Mouse (Mus musculus) G1E (cell line): ENCODE measurements at regions not wholly inside any gene's neighbourhood (a gene's known extent, or its start where the extent isn't known, plus 50 kb on each side); places are given as distances from the start of the nearest gene placed in this dataset.

Experiments used
- CTCF ChIP-seq: IDR thresholded peaks from 2 replicates; pipeline ENCODE4 v1.5.1; 2012; ENCODE audit warnings: low read depth, low read length, inconsistent platforms, mixed read lengths
- GATA1 ChIP-seq: IDR thresholded peaks from 2 replicates; pipeline ENCODE4 v1.6.1; 2012; ENCODE audit warnings: borderline replicate concordance, low read length, inconsistent platforms, mixed read lengths
- TAL1 ChIP-seq: conservative IDR thresholded peaks from 2 replicates; pipeline ENCODE4 v1.6.1; 2012; ENCODE audit warnings: low read depth, low read length, inconsistent platforms, mixed read lengths

DNA sequence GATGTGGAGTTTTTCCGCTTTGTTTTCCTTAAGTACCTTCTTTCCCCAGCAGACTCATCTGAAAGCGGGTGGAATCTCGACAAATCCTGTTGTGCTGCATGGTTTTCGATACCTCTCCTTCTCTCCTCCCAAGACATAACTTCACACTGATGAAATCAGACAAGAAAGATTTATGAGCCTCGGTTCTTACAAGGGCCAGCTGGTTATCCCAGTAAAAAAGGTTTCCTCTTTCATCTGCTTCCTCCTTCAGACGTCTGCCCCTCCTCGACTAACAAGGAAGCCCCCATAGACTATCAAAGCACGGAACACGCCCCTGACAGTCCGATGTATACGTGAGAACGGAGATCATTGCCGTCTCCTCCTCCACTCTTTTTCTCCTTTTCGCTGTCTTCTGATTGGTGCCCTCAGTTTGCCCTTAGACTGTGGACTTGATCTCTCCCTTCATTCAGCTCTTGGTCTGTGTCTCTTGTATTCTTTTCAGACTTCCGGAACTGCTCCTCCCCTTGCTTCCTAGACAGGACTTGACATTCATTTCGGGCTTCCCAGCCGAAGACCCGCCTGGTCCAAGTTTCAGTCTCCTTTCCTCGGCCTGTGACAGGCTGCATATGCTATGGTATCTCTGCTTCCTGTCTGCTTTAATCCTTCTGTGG lies 474.4 kb downstream of the Klf5 start:
- TF ChIP-seq CTCF (no peak), GATA1 (no peak), TAL1 (no peak)
